Mouse (Mus musculus) right cerebral cortex, postnatal 10 days (tissue): ENCODE measurements around the gene Polr1b.

Source experiments
- DNase-seq, 2 experiments: peaks; one replicate each; pipeline ENCODE4 v3.0.0; 2021; ENCODE audit warnings: low spot score in 2 of 2

Gene Polr1b

DNA sequence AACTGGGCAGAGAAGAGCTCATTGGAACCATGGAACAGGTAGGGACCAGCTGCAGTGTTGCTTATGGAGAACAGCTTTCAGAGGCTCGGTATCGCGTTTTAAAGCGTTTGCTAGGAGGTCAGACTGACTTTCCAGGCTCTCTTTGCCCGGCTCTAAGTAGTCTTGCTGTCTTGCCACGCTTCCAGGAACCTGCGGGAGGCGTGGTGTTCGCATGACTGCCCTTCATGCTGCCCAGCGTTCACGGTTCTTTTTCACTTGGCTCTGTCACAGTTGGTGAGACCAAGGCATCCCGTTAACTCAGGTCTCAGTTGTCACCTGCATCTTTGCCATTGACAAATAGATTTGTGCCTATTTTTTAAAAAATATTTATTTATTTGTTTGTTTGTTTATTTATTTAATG is 17.3 kb downstream of the Polr1b start:
- DNase-seq: no peak

DNA sequence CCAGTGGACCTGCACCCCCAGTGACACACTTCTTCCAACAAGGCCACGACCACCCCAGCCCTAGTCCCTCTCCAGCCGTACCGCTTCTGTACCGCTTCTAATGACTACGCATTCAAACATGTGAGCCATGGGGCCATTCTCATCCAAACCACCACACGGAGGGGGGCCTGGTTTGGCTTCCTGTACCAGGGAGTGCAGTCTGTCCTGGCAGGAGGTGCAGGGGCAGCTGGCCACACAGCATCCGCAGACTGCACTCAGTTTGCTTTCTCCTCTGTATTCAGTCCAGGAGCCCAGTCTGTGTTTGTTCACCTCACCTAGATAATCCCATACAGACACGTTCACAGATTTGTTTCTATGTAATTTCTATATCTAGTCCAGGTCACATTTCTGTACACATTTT is 21.2 kb downstream of the Polr1b start:
- no peak for DNase-seq

DNA sequence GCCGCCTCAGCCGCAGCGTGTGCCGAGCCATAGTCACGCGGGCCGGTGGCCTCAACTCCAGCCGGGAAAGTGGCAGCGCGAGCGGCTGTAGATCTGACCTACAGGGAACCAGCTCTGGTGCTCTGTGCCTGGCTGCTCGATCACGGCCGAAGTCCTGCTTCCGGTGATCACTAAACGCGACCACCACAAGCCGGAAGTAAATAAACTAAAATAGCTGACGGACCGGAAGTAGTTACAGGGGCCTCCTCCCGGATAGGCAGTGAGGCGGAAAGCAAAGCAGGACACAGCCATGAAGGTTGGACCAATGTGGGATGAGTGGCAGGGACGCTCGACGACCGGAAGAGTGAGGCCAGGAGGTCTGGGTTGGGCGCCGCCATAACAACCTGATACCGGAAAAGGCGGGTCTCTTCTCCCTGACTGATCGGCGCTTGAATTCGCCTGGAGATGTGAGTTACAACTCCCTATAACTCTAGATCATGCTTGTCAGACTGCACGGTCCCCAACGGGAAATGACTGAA is 28.7 kb downstream of the Polr1b start, which contains the start of gene Chchd5:
Gene Chchd5, plus strand, starts transcription at position 289 of the 518 bp plus-strand sequence.
- DNase-seq: peak; percentile 97 to 99

GRCm38 (mm10) chr2:129129987-129130545 is 29.3 kb downstream of the Polr1b start:
- peak; percentile 41 to 57 for DNase-seq

DNA sequence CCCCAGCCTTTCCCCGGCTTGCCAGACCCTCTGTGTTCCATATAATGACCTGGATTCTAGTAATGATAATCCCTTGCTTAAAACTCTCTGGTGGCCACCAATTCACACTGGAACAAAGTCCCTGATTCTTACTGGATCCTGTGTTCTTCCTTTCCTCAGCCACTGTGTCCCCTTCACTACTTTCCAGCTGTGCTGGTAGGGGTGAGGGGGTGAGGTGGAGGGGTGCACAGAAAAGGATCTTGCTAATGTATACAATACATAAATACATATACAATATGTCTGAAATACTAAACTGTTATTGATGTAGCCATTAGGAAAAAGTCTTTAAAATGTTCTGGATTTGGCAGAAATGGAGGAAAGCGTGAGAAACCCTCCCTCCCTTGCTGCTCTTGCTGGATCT is 30.0 kb downstream of the Polr1b start:
- DNase-seq: no peak

DNA sequence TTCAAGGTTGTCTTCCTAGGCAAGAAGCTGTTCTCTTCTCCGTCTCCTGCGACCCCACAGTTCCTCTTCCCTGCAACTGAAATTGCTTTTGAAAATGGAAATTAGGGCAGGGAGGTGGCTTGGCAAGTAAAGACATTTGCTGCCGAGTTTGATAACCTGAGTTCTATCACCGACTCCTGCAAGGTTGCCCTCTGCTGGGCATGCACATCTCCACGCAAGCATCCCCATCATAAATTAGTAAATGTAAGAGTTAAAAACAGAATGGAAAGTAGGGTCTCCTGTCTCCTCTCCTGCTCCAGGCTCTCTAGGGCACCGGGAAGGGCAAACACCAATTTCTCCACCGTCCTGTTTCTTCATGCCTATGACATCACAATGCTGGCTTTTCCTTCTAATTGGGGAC is 31.4 kb downstream of the Polr1b start:
- no peak for DNase-seq

DNA sequence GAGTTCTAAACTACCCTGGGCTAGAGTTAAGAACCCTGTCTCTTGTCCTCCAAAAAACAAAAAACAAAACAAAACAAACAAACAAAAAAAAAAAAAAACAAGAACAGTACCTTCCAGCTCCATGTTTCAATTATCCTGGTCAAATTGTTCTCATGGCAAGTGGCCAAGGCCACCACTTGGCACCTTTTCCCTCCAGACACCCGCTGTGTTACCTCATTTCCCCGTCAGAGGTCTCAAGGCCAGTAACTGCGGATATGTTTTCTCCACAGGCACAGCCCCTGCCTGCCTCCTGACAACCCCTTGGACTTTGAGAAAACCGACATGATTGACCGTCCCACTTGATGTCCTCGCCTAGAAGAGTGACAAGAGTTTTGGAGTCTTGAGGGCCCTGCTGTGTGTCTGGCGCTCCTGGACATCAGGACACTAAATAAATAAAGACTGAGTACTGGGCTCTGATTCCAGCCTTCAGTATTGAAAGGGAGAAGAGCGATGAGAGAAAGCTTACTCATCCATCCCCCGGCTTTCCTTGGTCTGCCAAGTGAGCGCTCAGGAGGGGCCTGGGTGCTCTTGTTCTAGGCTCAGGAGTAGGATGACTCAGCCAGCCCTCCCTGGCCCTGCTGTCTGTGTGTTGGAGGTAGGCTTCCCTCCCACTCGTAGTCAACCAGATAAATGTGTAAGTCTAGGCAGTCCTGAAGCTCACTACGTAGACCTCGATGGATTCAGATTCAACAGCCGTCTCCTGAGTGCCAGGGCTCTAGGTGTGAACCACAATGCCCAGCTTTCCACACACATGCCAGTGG is 32.4 kb downstream of the Polr1b start:
- no peak for DNase-seq

DNA sequence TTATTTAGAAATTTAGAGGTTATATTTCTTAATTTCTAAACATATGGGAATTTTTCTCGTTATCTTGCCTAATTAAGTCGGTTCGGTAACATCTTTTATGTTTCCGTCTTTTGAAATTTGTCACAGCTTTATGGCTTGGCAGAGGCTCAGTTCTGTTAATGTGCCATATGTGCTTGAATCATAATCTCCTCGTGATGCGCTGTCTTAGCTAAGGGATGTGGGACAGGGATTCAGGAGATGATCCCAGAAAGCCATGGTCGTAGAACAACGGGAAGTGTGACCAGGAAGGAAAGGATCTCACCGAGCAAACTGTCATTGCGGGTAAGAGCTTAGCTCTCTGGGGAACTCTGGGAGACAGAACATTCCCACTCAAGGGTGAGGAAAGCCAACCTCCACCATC is 39.1 kb downstream of the Polr1b start:
- peak; percentile 57 to 62 for DNase-seq

- no peak for DNase-seq
These were observed 48.0 kb downstream of the Polr1b start for GRCm38 (mm10) chr2:129148836-129149235.

GRCm38 (mm10) chr2:129150386-129150785 is 49.6 kb downstream of the Polr1b start:
- no peak for DNase-seq

GRCm38 (mm10) chr2:129151111-129151510 is 50.3 kb downstream of the Polr1b start:
- DNase-seq: no peak

- DNase-seq: no peak
These were observed 52.0 kb downstream of the Polr1b start for GRCm38 (mm10) chr2:129152751-129153150.

DNA sequence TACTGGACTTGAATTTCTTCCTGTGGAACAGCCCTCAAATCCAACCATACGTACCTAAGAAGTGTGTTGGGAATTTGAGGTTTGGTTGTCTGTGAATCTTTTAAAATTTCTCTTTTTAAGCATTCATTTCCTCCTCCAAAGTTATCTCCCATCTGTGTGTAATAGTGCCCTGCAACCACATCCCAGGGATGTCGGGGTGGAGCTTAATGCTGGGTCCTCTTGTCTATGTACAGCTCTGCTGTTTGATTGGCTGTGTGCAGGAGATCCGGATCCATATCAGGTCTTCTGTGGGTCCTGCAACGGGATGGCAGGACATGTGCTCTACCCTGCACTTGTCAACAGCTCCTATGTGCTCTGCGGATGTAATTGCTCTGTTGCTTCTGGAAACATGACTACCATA is 64.0 kb downstream of the Polr1b start:
- no peak for DNase-seq

DNA sequence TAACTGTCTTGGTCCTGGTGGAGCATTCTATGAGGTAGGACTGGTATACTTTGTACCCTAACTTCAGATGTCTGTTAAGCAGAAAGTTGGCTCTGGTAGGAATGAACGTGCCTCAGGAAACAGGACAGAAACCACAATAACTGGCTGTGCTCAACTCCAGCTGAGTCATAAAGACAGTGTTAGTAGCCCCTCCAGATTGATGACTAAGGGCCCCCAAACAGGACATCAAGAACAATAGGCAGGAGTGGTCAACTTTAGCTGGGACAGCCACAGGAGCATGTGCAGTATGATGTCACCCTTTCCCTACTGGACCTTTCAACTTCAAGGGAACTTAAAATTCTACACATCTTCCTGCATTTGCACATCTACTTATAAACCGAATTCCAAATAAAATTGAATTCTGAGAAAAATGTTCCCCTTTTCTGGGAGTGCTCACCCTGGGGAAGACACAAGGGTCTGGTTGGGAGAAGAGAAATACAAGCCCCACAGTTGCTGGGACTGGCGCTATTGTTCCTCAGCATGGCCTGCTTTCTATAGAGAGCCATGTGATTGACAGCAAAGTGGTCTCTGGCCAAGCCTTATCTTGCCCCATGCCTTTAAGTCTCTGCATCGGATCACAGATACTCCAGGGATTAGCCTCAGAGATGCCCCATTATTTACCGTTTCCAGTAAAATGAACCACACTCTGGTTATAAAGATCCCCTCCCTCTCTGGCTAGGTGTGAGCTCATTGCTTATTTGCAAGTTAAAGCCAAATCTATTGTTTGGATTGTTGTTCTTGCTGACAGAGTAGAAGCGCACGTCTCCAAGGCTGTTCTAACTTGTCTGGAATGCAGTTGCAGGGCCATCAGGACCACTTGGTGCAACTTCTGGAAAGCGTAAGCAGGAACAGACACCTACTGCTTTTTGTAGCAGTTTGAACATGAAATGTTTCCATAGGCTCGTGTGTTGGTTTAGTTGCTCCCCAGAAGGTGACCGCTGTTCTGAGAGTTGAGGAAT is 66.0 kb downstream of the Polr1b start:
- no peak for DNase-seq

GRCm38 (mm10) chr2:129173386-129173785 is 72.6 kb downstream of the Polr1b start:
- no peak for DNase-seq

DNA sequence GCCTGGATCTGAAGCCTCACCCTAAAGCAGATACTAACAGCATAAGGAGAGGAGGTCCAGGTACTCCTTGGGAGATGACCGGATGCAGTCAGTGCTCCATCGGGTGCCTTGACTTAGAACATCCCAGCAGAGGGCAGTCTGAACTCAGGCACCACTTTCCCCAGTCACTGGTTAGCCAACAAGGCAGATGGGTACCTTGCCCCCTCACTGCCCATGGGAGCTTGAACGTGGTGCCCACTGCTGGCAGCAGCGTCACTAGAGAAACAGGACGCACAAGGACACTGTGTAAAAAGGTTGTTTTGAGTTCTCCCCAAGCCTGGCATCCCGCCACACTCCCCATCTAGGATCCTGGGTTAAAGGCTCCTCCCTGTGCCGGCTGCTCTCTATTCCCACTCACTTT is 73.7 kb downstream of the Polr1b start:
- DNase-seq: peak; percentile 61 to 64

DNA sequence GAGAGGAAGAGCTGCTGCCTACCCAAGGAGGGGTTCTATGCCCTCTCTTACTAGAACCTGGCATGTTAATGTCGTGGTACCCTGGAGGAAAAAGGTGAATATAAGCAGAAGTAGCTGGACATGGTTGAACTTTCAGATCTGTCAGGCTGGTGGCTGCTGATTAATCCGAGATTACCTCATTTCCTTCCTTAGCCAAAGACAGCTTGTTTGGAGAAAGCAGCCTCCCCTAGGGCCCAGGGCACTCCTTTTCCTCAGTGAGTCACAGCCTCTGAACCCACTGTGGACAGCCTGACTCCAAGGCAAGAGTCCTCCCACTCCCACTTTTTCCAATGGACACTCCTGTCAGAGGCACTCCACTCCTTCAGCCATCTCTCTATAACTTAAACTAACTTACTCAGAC is 74.8 kb downstream of the Polr1b start:
- DNase-seq: no peak
